Comparison of ENCODE assay signal across 25 mouse cellular contexts in the genomic region with DNA sequence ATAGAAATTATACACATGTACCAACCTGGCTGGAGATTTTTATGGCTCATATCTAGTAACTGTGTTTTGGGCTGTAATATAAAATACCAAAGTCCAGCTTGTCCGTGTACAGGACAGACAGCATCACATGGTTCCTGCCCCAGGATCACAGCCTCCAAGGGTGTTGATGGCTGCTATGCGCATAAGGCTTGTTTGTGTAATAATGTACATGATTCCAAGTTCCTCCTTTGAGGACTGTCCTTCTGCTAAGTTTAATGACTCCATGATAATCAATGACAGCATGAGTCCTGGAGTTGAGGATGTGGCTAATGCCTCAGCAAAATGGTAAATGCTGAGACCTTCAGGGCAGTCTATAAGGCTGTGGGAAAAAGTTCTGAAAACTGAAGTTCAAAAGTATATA.
DNase-seq lines count a peak whose midpoint lies in the region; ATAC-seq and TF ChIP-seq lines count a peak whose summit lies in the region.
"Had no signal": no experiment of that assay in that cellular context is flagged by ENCODE, and none has a peak within 500 bp of the region (broad histone marks: within the 10 kb centered on the region; RNA-seq: fewer than 3 reads in every experiment).

No protein-coding gene starts in this region.

- DNase-seq in heart, adult 11 months = peak; percentile 25
- no peak for DNase-seq in heart, postnatal 36 days
- DNase-seq in ES-E14 (ENCODE audit: low read depth, low spot score) = no peak
- peak; percentile 54 for DNase-seq in ZHBTc4 (ENCODE audit: low read depth, low spot score)
- no peak for DNase-seq in MN1 (ENCODE audit: low spot score)
- DNase-seq in midbrain, embryonic 14.5 days = no peak
- DNase-seq: adrenal gland, adult 8-10 months; adrenal gland, postnatal 14 days; adrenal gland, postnatal 36 days; B cell, adult 2 months; cerebellum, adult 11-12 months; cerebellum, adult 2 months; cerebellum, adult 9-10 months; cerebellum, postnatal 10 days; cerebellum, postnatal 25 days; forebrain, postnatal 0 days had no signal

- peak; percentile 74 for TF ChIP-seq EP300 in ES-Bruce4 (IDR thresholded peaks at IDR 0.05; ENCODE audit: insufficient read depth, low read depth, low read length)

- H3K27me3 ChIP-seq in ES-Bruce4 (ENCODE audit: control insufficient read depth, insufficient read depth, low read length, poor library complexity, severe bottlenecking) = no peaks in the 10 kb centered on the region
- H3K27me3 ChIP-seq in midbrain, embryonic 14.5 days (ENCODE audit: control insufficient read depth, insufficient read depth, low read length) = no peaks in the 10 kb centered on the region
- H3K27me3 ChIP-seq: CH12.LX; embryonic facial prominence, embryonic 12.5 days; forebrain, embryonic 13.5 days; forebrain, embryonic 15.5 days; Patski had no signal

- intact Hi-C loops in heart, postnatal 36 days (cut with DNase I) = no loop called here

- H3K4me1 ChIP-seq in ES-Bruce4 (ENCODE audit: control insufficient read depth, insufficient read depth, low read length) = no peaks in the 10 kb centered on the region
- peaks cover 6 to 21% of the 10 kb centered on the region in 2 experiments for H3K4me1 ChIP-seq in ES-E14 (ENCODE audit: control insufficient read depth in 2 of 2, insufficient read depth in 2 of 2, low read length in 2 of 2, poor library complexity in 1 of 2)
- peaks cover 8% of the 10 kb centered on the region; the same call in 1 of the 2 replicates for H3K4me1 ChIP-seq in midbrain, embryonic 14.5 days (ENCODE audit: control insufficient read depth, insufficient read depth, low read length)
- H3K4me1 ChIP-seq: embryonic facial prominence, embryonic 12.5 days had no signal

- no peak overlapping the region for H3K4me2 ChIP-seq in midbrain, embryonic 14.5 days (ENCODE audit: low read length)
- H3K4me2 ChIP-seq: embryonic facial prominence, embryonic 12.5 days; forebrain, embryonic 13.5 days; forebrain, embryonic 15.5 days had no signal

- H3K36me3 ChIP-seq in ES-Bruce4 (ENCODE audit: control insufficient read depth, insufficient read depth, low read length, poor library complexity, severe bottlenecking) (no peaks in the 10 kb centered on the region), ES-E14 (ENCODE audit: control insufficient read depth, insufficient read depth, low read length, poor library complexity, severe bottlenecking) (peaks cover 2% of the 10 kb centered on the region; the same call in 1 of the 2 replicates)
- peaks cover 5% of the 10 kb centered on the region; the same call in 1 of the 2 replicates for H3K36me3 ChIP-seq in midbrain, embryonic 14.5 days (ENCODE audit: control insufficient read depth, insufficient read depth, low read length)
- H3K36me3 ChIP-seq: embryonic facial prominence, embryonic 12.5 days; forebrain, embryonic 15.5 days had no signal

- TF ChIP-seq CTCF in ES-Bruce4 (IDR thresholded peaks at IDR 0.05; ENCODE audit: low read depth, low read length) = no peak

- ATAC-seq in midbrain, embryonic 14.5 days (ENCODE audit: low FRiP score, low TSS enrichment) = no peak
- ATAC-seq: activated CD4-positive, CD25-positive, alpha-beta regulatory T cell, adult 4 months; CD4-positive, CD25-positive, alpha-beta regulatory T cell, adult 4 months; forebrain, embryonic 13.5 days; forebrain, embryonic 15.5 days; forebrain, postnatal 0 days; Patski had no signal

- TF ChIP-seq POLR2A in ES-Bruce4 (IDR thresholded peaks at IDR 0.05; ENCODE audit: insufficient read depth, low read length) = no peak

- in situ Hi-C loops in ES-E14 (cut with MboI; ENCODE audit: low sequenced_read_pairs in 2 of 2, unreplicated experiment in 2 of 2) = no loop called here

- WGBS in midbrain, embryonic 14.5 days = 95% methylated on average over 2 of the region's 2 CpGs

- H3K9me3 ChIP-seq in ES-Bruce4 (replicated peaks; ENCODE audit: control insufficient read depth, insufficient read depth, low read length, poor library complexity, severe bottlenecking) = no peaks in the 10 kb centered on the region
- H3K9me3 ChIP-seq in ES-E14 (ENCODE audit: control insufficient read depth, insufficient read depth, low read depth, low read length) = no peaks in the 10 kb centered on the region
- no peaks in the 10 kb centered on the region for H3K9me3 ChIP-seq in midbrain, embryonic 14.5 days (ENCODE audit: control insufficient read depth, low read length)
- H3K9me3 ChIP-seq: embryonic facial prominence, embryonic 10.5 days; embryonic facial prominence, embryonic 12.5 days; forebrain, embryonic 13.5 days; forebrain, embryonic 15.5 days had no signal

- H3K4me3 ChIP-seq in ES-Bruce4 (ENCODE audit: low read depth, low read length) (no peak overlapping the region), ES-E14 (ENCODE audit: insufficient read depth in 1 of 2, low read depth in 1 of 2, low read length in 2 of 2, poor library complexity in 1 of 2, severe bottlenecking in 1 of 2) (no peak overlapping the region)
- H3K4me3 ChIP-seq in midbrain, embryonic 14.5 days (replicated peaks; ENCODE audit: low read depth, low read length) = no peak overlapping the region
- H3K4me3 ChIP-seq: embryonic facial prominence, embryonic 10.5 days; embryonic facial prominence, embryonic 12.5 days; forebrain, embryonic 13.5 days; forebrain, embryonic 15.5 days had no signal

- H3K27ac ChIP-seq in ES-Bruce4 (ENCODE audit: insufficient read depth, low read length) = no peak overlapping the region
- H3K27ac ChIP-seq in ES-E14 (ENCODE audit: insufficient read depth, low read depth, low read length, poor library complexity, severe bottlenecking) = peak overlapping the region; percentile 49; the same call in 1 of the 2 replicates
- H3K27ac ChIP-seq in midbrain, embryonic 14.5 days (replicated peaks; ENCODE audit: low read depth, low read length) = no peak overlapping the region
- H3K27ac ChIP-seq: embryonic facial prominence, embryonic 10.5 days; embryonic facial prominence, embryonic 12.5 days; forebrain, embryonic 13.5 days; forebrain, embryonic 15.5 days had no signal

- no peak overlapping the region for H3K9ac ChIP-seq in ES-Bruce4 (ENCODE audit: low read depth, poor library complexity, severe bottlenecking)
- H3K9ac ChIP-seq in ES-E14 (ENCODE audit: insufficient read depth, low read depth, low read length, poor library complexity, severe bottlenecking) = no peak overlapping the region
- no peak overlapping the region for H3K9ac ChIP-seq in midbrain, embryonic 14.5 days (replicated peaks; ENCODE audit: low read length)
- H3K9ac ChIP-seq: embryonic facial prominence, embryonic 12.5 days; forebrain, embryonic 13.5 days; forebrain, embryonic 15.5 days; forebrain, postnatal 0 days had no signal

TF ChIP-seq in ES-E14, 5 proteins besides CTCF, POLR2A, EP300 and RAD21:
- TF ChIP-seq HCFC1 (IDR thresholded peaks at IDR 0.05; ENCODE audit: borderline replicate concordance, insufficient read depth, low read length) (no peak), CHD2 (IDR thresholded peaks at IDR 0.05; ENCODE audit: low read depth, low read length) (no peak), ZNF384 (IDR thresholded peaks at IDR 0.05; ENCODE audit: low read depth, low read length) (no peak)

Comparison
In these comparisons a context has a peak if more than half of its experiments do, and no peak if none do; other contexts are left out.
1. DNase-seq: peak in heart, adult 11 months (single experiment) and ZHBTc4 (single experiment); none in heart, postnatal 36 days (0 of 2), ES-E14 (single experiment), MN1 (single experiment) and midbrain, embryonic 14.5 days (single experiment).